18 mouse cellular contexts compared by ENCODE assay signal in the genomic region with DNA sequence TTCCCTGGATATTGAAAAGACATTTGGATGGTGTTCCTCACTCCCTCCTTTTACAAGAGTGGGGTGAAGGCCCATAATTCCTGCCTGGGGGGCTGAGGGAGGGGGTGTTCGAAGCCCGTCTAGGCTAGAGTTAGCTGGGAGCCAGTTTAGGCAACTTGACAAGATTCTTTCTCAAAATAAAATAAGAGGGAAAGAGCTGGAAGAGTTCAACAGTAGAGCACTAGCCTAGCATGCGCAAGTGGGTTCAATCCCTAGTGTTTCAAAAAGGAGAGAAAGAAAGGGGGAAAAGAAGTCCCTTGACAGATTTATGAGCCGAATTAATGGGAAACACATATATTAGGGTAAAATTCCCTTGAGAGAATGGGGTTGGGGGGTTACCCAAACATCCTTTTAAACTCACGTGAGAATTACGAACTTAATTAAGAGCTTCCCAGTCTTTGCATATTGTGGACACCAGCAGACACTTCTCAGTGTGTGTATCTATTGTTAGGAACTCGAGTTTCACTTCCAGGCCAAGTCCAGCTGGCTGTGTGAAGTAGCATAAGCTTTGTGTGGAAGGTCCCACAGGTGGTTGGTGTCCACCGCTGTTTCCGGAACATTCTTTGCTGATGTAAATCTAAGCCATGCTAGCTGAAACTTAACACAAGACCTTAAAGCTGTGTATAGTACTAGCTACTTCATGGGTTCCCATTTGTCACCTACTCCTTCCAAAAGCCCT. TPM values are rescaled to one million over a fixed set of nuclear protein-coding genes. Genes with fewer than 3 reads are reported as not detected.
DNase-seq lines count a peak whose midpoint lies in the region; ATAC-seq and TF ChIP-seq lines count a peak whose summit lies in the region.
"Had no signal": no experiment of that assay in that cellular context is flagged by ENCODE, and none has a peak within 500 bp of the region (broad histone marks: within the 10 kb centered on the region; RNA-seq: fewer than 3 reads in every experiment).

No protein-coding gene starts in this region.

- peak overlapping the region; percentile 32; the same call in 1 of the 2 replicates for H3K27ac ChIP-seq in heart, postnatal 0 days (ENCODE audit: low read depth)
- H3K27ac ChIP-seq in heart, embryonic 12.5 days (ENCODE audit: poor library complexity, severe bottlenecking): no peak overlapping the region
- no peak overlapping the region for H3K27ac ChIP-seq in limb, embryonic 14.5 days (replicated peaks; ENCODE audit: low read depth, low read length)
- no peak overlapping the region for H3K27ac ChIP-seq in liver, postnatal 0 days (ENCODE audit: low read depth)
- H3K27ac ChIP-seq in midbrain, postnatal 0 days (ENCODE audit: low read depth, low read length): no peak overlapping the region

- peaks cover 16% of the 10 kb centered on the region for H3K36me3 ChIP-seq in heart, postnatal 0 days (replicated peaks; ENCODE audit: control insufficient read depth, insufficient read depth, low read length)
- peaks cover 33% of the 10 kb centered on the region for H3K36me3 ChIP-seq in heart, embryonic 12.5 days
- H3K36me3 ChIP-seq in limb, embryonic 14.5 days (ENCODE audit: control insufficient read depth, insufficient read depth, low read length): peaks cover 5% of the 10 kb centered on the region
- H3K36me3 ChIP-seq in liver, postnatal 0 days (replicated peaks; ENCODE audit: insufficient read depth, low read length): no peaks in the 10 kb centered on the region
- no peaks in the 10 kb centered on the region for H3K36me3 ChIP-seq in midbrain, postnatal 0 days (ENCODE audit: insufficient read depth, low read length)

- no peak overlapping the region for H3K4me3 ChIP-seq in heart, postnatal 0 days (ENCODE audit: low read depth, low read length)
- H3K4me3 ChIP-seq in heart, embryonic 12.5 days: no peak overlapping the region
- H3K4me3 ChIP-seq in limb, embryonic 14.5 days (replicated peaks; ENCODE audit: low read length): no peak overlapping the region
- no peak overlapping the region for H3K4me3 ChIP-seq in liver, postnatal 0 days (ENCODE audit: low read depth, low read length)
- H3K4me3 ChIP-seq in midbrain, postnatal 0 days (ENCODE audit: low read depth, low read length): no peak overlapping the region

- peaks cover 37% of the 10 kb centered on the region for H3K4me1 ChIP-seq in heart, postnatal 0 days (ENCODE audit: control insufficient read depth, insufficient read depth)
- peaks cover 48% of the 10 kb centered on the region for H3K4me1 ChIP-seq in heart, embryonic 12.5 days (replicated peaks)
- H3K4me1 ChIP-seq in limb, embryonic 14.5 days (ENCODE audit: control insufficient read depth, insufficient read depth, low read length): peaks cover 24% of the 10 kb centered on the region
- peaks cover 2% of the 10 kb centered on the region; the same call in 1 of the 2 replicates for H3K4me1 ChIP-seq in liver, postnatal 0 days (ENCODE audit: insufficient read depth)
- H3K4me1 ChIP-seq in midbrain, postnatal 0 days (ENCODE audit: insufficient read depth, low read length): 0 out of 2 replicates have a peak, but pooled peaks cover 3% of the 10 kb centered on the region

- TF ChIP-seq POLR2A in limb, embryonic 14.5 days (IDR thresholded peaks at IDR 0.05; ENCODE audit: borderline replicate concordance, extremely low read depth, insufficient read depth, insufficient read length): no peak

- TF ChIP-seq EP300 in heart, postnatal 0 days (IDR thresholded peaks at IDR 0.05; ENCODE audit: low read depth): no peak
- TF ChIP-seq EP300 in liver, postnatal 0 days (IDR thresholded peaks at IDR 0.05; ENCODE audit: low read depth): no peak

- WGBS in heart, postnatal 0 days: 65% methylated on average over 9 of the region's 9 CpGs
- WGBS in heart, embryonic 12.5 days: 85% methylated on average over 9 of the region's 9 CpGs
- 62% methylated on average over 9 of the region's 9 CpGs for WGBS in limb, embryonic 14.5 days
- 65% methylated on average over 9 of the region's 9 CpGs for WGBS in liver, postnatal 0 days (ENCODE audit: insufficient replicate concordance)
- WGBS in midbrain, postnatal 0 days: 83% methylated on average over 9 of the region's 9 CpGs

- ATAC-seq in heart, postnatal 0 days (ENCODE audit: insufficient read depth, low read depth): no peak
- no peak for ATAC-seq in heart, embryonic 12.5 days (ENCODE audit: insufficient number of reproducible peaks, low FRiP score)
- peak; percentile 54 for ATAC-seq in limb, embryonic 14.5 days (ENCODE audit: low FRiP score, low read depth)
- ATAC-seq in liver, postnatal 0 days: no peak
- no peak for ATAC-seq in midbrain, postnatal 0 days (ENCODE audit: low FRiP score)
- ATAC-seq: forebrain, embryonic 16.5 days; Patski had no signal

- no peak overlapping the region for H3K9ac ChIP-seq in heart, postnatal 0 days (replicated peaks; ENCODE audit: low read depth, low read length)
- no peak overlapping the region for H3K9ac ChIP-seq in heart, embryonic 12.5 days
- no peak overlapping the region for H3K9ac ChIP-seq in limb, embryonic 14.5 days (ENCODE audit: low read depth, low read length, severe bottlenecking)
- no peak overlapping the region for H3K9ac ChIP-seq in liver, postnatal 0 days (replicated peaks)
- no peak overlapping the region for H3K9ac ChIP-seq in midbrain, postnatal 0 days (replicated peaks; ENCODE audit: low read length, poor library complexity, severe bottlenecking)

- DNase-seq in heart, postnatal 0 days (ENCODE audit: low spot score): no peak
- DNase-seq in testis, postnatal 10 days (ENCODE audit: low spot score): peak; percentile 27
- no peak for DNase-seq in testis, postnatal 14 days (ENCODE audit: low spot score)
- DNase-seq in limb, embryonic 14.5 days (ENCODE audit: low spot score): no peak
- DNase-seq in liver, postnatal 0 days: no peak
- DNase-seq in midbrain, postnatal 0 days (ENCODE audit: low spot score): no peak
- DNase-seq: adrenal gland, postnatal 14 days; cerebellum, postnatal 36 days; gastrocnemius, postnatal 25 days; heart, postnatal 10 days; kidney, adult 11 months; liver; lung, postnatal 10 days; thymus, postnatal 36 days had no signal

- H3K27me3 ChIP-seq in heart, postnatal 0 days (ENCODE audit: control insufficient read depth, insufficient read depth, low read length): no peaks in the 10 kb centered on the region
- no peaks in the 10 kb centered on the region for H3K27me3 ChIP-seq in heart, embryonic 12.5 days (replicated peaks)
- no peaks in the 10 kb centered on the region for H3K27me3 ChIP-seq in limb, embryonic 14.5 days (ENCODE audit: control insufficient read depth, insufficient read depth, low read length)
- no peaks in the 10 kb centered on the region for H3K27me3 ChIP-seq in liver, postnatal 0 days (ENCODE audit: insufficient read depth, low read length)
- H3K27me3 ChIP-seq in midbrain, postnatal 0 days (ENCODE audit: insufficient read depth, low read length): no peaks in the 10 kb centered on the region
- H3K27me3 ChIP-seq: Patski had no signal

- H3K9me3 ChIP-seq in heart, postnatal 0 days (replicated peaks; ENCODE audit: control insufficient read depth, low read length): no peaks in the 10 kb centered on the region
- H3K9me3 ChIP-seq in heart, embryonic 12.5 days (replicated peaks): no peaks in the 10 kb centered on the region
- no peaks in the 10 kb centered on the region for H3K9me3 ChIP-seq in limb, embryonic 14.5 days (ENCODE audit: control insufficient read depth, low read length)
- no peaks in the 10 kb centered on the region for H3K9me3 ChIP-seq in liver, postnatal 0 days (ENCODE audit: low read length)
- H3K9me3 ChIP-seq in midbrain, postnatal 0 days (ENCODE audit: low read length): no peaks in the 10 kb centered on the region

- no peak overlapping the region for H3K4me2 ChIP-seq in heart, postnatal 0 days (ENCODE audit: low read depth, low read length)
- no peak overlapping the region for H3K4me2 ChIP-seq in heart, embryonic 12.5 days
- H3K4me2 ChIP-seq in limb, embryonic 14.5 days (replicated peaks; ENCODE audit: low read depth, low read length, severe bottlenecking): no peak overlapping the region
- H3K4me2 ChIP-seq in liver, postnatal 0 days (ENCODE audit: low read depth, low read length): no peak overlapping the region
- H3K4me2 ChIP-seq in midbrain, postnatal 0 days (ENCODE audit: low read depth, low read length, poor library complexity, severe bottlenecking): no peak overlapping the region
- H3K4me2 ChIP-seq: midbrain, embryonic 11.5 days had no signal

- no peak for TF ChIP-seq CTCF in heart, postnatal 0 days (IDR thresholded peaks at IDR 0.05; ENCODE audit: low read depth)
- no peak for TF ChIP-seq CTCF in liver, postnatal 0 days (IDR thresholded peaks at IDR 0.05; ENCODE audit: low read depth)
- no peak for TF ChIP-seq CTCF in midbrain, postnatal 0 days (IDR thresholded peaks at IDR 0.05)

RNA-seq across cellular contexts. Expression of a gene that starts 53.7 kb away (rescaled TPM):
- total RNA-seq in heart, postnatal 0 days (2014; rRNA removed; ENCODE audit: low replicate concordance): not detected in 2 replicates
- 0.08 and 0.10 TPM in 2 replicates for polyA plus RNA-seq in heart, postnatal 0 days (2015; fragmentation: Nextera tagmentation; extraction: Ambion mirVana)
- 0.05 and 0.06 TPM in 2 replicates for polyA plus RNA-seq in heart, embryonic 12.5 days (2016; fragmentation: Nextera tagmentation; extraction: Ambion mirVana)
- polyA plus RNA-seq in limb, embryonic 14.5 days (2012; rRNA removed): 0.33 and 0.36 TPM in 2 replicates
- polyA plus RNA-seq in limb, embryonic 14.5 days (2014; fragmentation: Nextera tagmentation; extraction: Ambion mirVana): 0.11 and 0.17 TPM in 2 replicates
- polyA plus RNA-seq in liver, postnatal 0 days (2015; fragmentation: Nextera tagmentation; extraction: Ambion mirVana): 1.5 and 1.6 TPM in 2 replicates
- total RNA-seq in midbrain, postnatal 0 days (2014; rRNA removed): 0.27 TPM in 1 of 2 replicates, not detected in the other
- 0.10 and 0.18 TPM in 2 replicates for polyA plus RNA-seq in midbrain, postnatal 0 days (2015; fragmentation: Nextera tagmentation; extraction: Ambion mirVana)
- total RNA-seq: gastrocnemius, postnatal 25 days had no signal
- polyA plus RNA-seq: forebrain, embryonic 16.5 days had no signal
